Mouse (Mus musculus) bone marrow, adult 2 months (tissue): ENCODE measurements around the gene Rhoa.

Experiments used
- CTCF ChIP-seq: fragments of 200-500 bp; IDR thresholded peaks from 2 replicates; pipeline ENCODE4 v1.5.1; 2011; ENCODE audit warnings: low read length, control low read depth; ENCODE audit not compliant: control insufficient read depth, insufficient read depth
- POLR2A ChIP-seq: fragments of 200-500 bp; IDR thresholded peaks from 2 replicates; pipeline ENCODE4 v1.6.1; 2011; ENCODE audit warnings: low read depth, mild to moderate bottlenecking, control low read depth, low read length, borderline replicate concordance; ENCODE audit not compliant: control insufficient read depth

- TF ChIP-seq CTCF (no peak), POLR2A (no peak)
Measured at GRCm38 (mm10) chr9:108385006-108385405, 79.1 kb downstream of the Rhoa start.
